Mouse (Mus musculus) E14TG2a.4 (cell line): ENCODE measurements around the gene Agxt2.
A peak's percentile ranks its signal among the peaks of the same experiment; 100 is the strongest.

Experiments
- H3K27me3 ChIP-seq: 2 replicates; pipeline ENCODE4 v1.6.1; 2014; ENCODE audit warnings: low read length, control low read depth; ENCODE audit not compliant: insufficient read depth
- H3K36me3 ChIP-seq: 2 replicates; pipeline ENCODE4 v1.6.1; 2014; ENCODE audit warnings: low read length, control low read depth; ENCODE audit not compliant: insufficient read depth
- H3K4me1 ChIP-seq: replicated peaks from 2 replicates; pipeline ENCODE4 v1.6.1; 2014; ENCODE audit warnings: low read depth, low read length, control low read depth
- H3K4me3 ChIP-seq: replicated peaks from 2 replicates; pipeline ENCODE4 v1.5.1; 2014; ENCODE audit warnings: mild to moderate bottlenecking, low read length
- H3K9me3 ChIP-seq: 2 replicates; pipeline ENCODE4 v1.6.1; 2014; ENCODE audit warnings: low read length, control low read depth
- CTCF ChIP-seq: conservative IDR thresholded peaks from 2 replicates; pipeline ENCODE4 v1.5.1; 2014; ENCODE audit warnings: low read length
- NANOG ChIP-seq: IDR thresholded peaks from 2 replicates; pipeline ENCODE4 v1.6.1; 2014; ENCODE audit warnings: borderline replicate concordance, low read length, mixed read lengths
- POU5F1 ChIP-seq: IDR thresholded peaks from 2 replicates; pipeline ENCODE4 v1.6.1; 2014; ENCODE audit warnings: low read length, borderline replicate concordance

Gene Agxt2

DNA sequence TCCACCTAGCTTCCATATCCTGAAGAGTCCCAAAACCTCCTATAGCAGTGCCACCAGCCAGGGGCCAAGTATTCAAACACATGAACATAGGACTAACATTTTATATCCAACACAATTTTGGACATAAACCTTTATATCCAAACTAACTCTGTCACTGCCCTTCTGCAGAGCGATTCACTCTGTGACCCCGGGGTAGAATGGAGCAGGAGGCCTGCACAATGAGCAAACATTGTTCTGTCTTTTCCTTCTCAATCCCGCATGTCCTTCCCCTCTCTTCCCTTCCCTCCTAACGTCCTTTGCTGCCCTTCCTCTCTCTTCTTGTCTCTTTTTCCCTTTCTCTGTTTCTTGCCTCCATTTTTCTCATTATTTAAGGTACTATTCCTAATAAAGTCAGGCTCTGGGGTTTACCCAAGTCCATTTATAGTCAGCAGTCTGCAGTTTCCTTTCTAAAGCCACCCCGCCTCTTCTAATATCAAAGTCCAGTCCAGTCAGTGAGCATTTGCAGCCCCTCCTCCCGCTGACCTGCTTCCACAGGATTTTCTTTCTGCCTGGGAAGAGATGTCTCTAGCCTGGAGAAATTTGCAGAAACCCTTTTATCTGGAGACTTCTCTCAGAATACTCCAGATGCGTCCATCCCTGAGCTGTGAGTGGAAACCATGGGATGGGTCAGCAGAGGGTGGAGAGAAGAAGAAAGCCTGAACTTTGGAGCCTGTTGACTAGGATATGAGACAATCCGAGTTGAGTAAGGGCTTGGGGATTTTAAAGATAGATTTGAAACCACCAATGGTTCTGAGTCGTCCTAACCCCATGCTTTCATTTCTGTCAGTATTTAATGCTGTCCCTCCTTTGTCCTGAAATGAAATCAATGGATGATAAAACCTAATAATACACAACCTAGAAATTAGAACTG, at the start of gene Agxt2:
Gene Agxt2 (plus strand): TSS at position 494 of the 910 bp plus-strand sequence.
- Histone ChIP-seq H3K27me3 (no peaks in the 10 kb centered on the region), H3K9me3 (peaks cover 9% of the 10 kb centered on the region), H3K36me3 (no peaks in the 10 kb centered on the region), H3K4me1 (no peaks in the 10 kb centered on the region), H3K4me3 (no peak within 1 kb of the TSS)
- TF ChIP-seq NANOG (no peak), CTCF (no peak), POU5F1 (no peak)

DNA sequence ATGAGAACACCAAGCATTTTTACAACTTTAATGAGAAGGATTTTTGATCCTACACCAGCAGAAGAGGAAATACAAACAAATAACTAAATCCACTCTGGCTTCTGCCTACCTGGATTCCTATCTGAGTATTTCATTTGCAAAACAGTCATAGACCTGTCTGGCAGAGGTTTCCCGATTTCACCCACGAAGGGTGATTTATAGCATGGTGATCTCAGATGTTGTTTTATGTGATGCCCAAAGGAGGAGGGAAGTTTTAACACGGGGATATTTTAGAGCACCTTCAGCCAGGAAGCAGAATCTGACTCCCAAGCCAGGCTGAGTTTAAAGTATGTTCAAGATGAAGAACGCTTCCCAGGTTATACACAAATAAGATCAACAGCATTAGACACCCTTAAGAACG, 46.5 kb upstream of the Agxt2 start:
- H3K4me3 ChIP-seq = no peak overlapping the region
- H3K9me3 ChIP-seq = peaks cover 5% of the 10 kb centered on the region; the same call in 1 of the 2 replicates
- no peaks in the 10 kb centered on the region for H3K27me3 ChIP-seq
- no peak for TF ChIP-seq NANOG
- TF ChIP-seq CTCF = no peak
- no peaks in the 10 kb centered on the region for H3K36me3 ChIP-seq
- H3K4me1 ChIP-seq = no peaks in the 10 kb centered on the region

DNA sequence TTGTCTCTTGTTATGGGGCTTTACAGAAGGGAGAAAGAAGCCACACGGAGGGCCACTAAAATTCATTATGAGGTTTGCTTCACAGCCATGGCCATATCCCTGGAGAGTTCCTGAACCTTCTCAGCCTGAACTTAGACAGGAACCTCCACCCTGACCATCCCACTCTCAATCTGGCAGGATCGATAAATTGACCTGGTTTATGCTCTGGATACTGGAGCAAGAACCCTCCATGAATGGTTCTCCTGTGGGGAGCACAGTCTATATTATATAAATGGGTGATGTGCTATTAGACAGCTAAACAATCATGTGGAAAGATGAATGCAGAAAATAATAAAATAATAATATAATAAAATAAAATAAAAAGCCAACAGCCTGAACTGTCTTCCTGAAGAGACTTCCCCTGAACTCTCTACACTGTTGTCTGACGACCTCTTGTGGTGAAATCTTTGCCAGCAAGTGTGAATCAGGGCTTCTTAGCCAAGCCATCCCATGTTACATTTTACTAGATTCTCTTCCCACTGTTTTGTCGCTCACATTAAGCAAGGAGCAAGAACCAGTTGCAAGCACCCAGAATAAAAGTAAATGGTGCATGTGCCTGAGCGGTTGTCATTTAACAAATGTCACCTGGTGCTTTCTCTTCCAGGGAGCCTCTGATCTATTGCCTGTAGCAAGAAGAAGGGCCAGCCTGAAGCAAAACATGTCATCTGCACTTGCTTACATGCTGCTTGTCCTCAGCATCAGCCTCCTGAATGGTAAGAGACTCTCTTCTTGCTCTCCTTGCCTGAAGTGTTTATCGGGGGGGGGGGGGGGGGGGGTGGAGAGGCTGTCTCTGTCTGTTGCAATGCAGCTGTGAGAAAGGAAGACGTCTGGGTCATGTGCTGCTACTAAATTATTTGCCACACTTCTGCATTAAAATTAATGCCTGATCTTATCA, 44.5 kb upstream of the Agxt2 start:
- H3K36me3 ChIP-seq = no peaks in the 10 kb centered on the region
- H3K9me3 ChIP-seq = no peaks in the 10 kb centered on the region
- no peaks in the 10 kb centered on the region for H3K4me1 ChIP-seq
- no peaks in the 10 kb centered on the region for H3K27me3 ChIP-seq
- no peak for TF ChIP-seq NANOG
- no peak for TF ChIP-seq POU5F1
- peak; percentile 66 for TF ChIP-seq CTCF
- no peak overlapping the region for H3K4me3 ChIP-seq

DNA sequence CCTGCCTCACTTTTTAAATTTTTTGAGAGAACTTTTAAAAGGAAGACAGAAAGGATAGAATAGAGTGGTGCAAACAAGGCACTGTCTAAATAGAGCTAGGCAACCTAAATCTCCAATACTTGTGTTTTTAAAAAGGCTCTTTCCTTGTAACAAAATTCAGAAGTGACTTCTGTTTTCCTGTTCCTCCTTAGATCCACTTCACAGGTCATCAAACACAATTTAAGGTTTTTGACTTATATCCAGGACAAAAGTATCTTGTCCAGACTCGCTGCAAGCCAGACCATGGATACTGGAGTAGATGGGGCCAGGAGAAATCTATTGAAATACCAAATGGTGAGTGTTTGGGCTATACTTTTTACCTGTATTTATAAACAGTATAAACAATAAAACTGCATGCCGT, 33.3 kb upstream of the Agxt2 start, which contains the start of gene Gm21973:
Gene Gm21973 (plus strand): TSS at position 301 of the 400 bp plus-strand sequence.
- TF ChIP-seq POU5F1 (no peak), CTCF (no peak), NANOG (no peak)

DNA sequence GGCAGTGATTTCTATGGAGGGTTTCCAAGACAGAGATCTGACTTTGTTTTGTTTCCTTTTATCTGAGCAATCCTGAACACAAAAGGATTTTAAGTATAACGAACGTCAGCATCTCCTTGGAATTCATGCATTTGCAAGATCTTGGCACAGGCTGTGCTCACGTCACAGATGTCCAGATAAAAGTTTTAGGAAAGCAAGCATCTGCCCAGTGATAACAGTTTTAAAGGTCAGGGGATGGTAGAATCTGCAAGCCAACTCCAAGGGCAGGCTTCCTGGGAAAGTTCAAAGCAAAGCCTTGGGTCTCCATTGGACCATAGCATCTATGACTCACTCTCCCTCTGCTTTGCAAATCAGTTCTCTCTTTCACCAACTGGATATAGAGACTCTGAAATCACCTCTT, 27.7 kb upstream of the Agxt2 start:
- TF ChIP-seq CTCF = no peak
- no peak for TF ChIP-seq POU5F1
- no peak for TF ChIP-seq NANOG

More for the DNA sequence above, 33.3 kb upstream of the Agxt2 start, which contains the start of gene Gm21973:
- no peaks in the 10 kb centered on the region for H3K4me1 ChIP-seq
- no peaks in the 10 kb centered on the region for H3K9me3 ChIP-seq
- no peaks in the 10 kb centered on the region for H3K27me3 ChIP-seq
- no peaks in the 10 kb centered on the region for H3K36me3 ChIP-seq
- no peak within 1 kb of the TSS for H3K4me3 ChIP-seq

DNA sequence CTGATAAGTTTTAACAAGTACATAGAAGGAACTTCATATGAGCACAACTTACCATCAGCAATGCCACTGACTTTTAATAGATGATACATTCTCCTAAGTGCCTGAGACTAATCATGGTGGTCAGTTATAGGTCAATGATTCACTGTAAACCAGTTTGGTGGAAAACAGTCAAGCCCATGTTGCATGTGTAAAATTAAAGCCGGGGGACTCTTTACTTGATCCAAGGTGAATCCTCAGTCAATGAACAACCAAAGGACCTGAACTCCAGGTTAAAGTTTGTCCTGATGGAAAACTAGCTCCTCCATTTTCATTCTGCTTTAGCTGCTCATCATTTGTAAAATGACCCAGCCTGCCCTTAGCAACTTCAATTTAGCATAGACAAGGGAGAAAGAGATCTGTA, 25.8 kb upstream of the Agxt2 start:
- Histone ChIP-seq H3K4me3 (no peak overlapping the region), H3K9me3 (no peaks in the 10 kb centered on the region), H3K4me1 (no peaks in the 10 kb centered on the region), H3K36me3 (no peaks in the 10 kb centered on the region), H3K27me3 (no peaks in the 10 kb centered on the region)
- TF ChIP-seq CTCF = no peak
- no peak for TF ChIP-seq POU5F1
- TF ChIP-seq NANOG = no peak

More for the DNA sequence above, 27.7 kb upstream of the Agxt2 start:
- Histone ChIP-seq H3K9me3 (no peaks in the 10 kb centered on the region), H3K4me3 (no peak overlapping the region), H3K27me3 (no peaks in the 10 kb centered on the region), H3K36me3 (no peaks in the 10 kb centered on the region), H3K4me1 (no peaks in the 10 kb centered on the region)

DNA sequence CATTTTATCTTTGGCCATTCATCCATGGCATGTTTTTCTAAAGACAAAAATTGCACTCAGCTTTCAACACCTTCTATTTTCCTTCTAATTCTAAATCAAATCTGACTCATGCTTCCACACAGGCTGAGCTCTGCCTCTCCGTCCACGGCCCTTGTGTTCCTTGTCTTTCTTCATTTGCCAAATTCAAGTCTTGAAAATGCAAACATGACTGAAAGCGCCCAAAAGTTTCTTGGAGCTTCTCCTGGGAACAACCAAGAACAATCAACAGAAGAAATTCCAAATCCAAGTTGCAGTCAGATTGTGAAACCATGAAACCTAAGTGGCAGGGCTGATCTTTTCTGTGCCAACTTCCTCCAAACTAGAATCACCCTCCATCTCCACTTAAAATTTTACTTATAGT, 19.7 kb upstream of the Agxt2 start:
- H3K36me3 ChIP-seq = no peaks in the 10 kb centered on the region
- no peaks in the 10 kb centered on the region for H3K9me3 ChIP-seq
- no peak overlapping the region for H3K4me3 ChIP-seq
- H3K27me3 ChIP-seq = no peaks in the 10 kb centered on the region
- H3K4me1 ChIP-seq = no peaks in the 10 kb centered on the region
- no peak for TF ChIP-seq POU5F1
- TF ChIP-seq NANOG = no peak
- TF ChIP-seq CTCF = no peak

DNA sequence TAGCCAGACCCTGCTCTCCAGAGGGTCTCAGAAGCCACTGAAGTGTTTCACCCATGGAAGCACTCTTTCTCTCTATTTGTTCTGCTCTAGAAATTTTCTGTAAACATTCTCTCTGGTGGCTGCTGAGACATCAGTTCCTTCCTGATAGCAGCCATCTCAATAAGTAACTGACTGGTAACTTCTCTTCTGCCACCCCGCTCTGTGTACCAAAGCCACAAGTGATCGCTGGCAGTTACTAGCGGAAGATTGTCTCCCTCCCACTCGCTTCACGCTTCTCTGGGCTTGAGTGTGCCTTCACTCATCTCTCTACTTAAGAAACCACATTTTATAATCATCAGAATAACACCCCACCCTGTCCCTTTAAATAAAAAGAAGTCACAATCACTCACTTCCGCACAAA, 11.3 kb upstream of the Agxt2 start:
- H3K4me3 ChIP-seq = no peak overlapping the region
- no peaks in the 10 kb centered on the region for H3K27me3 ChIP-seq
- H3K9me3 ChIP-seq = peaks cover 27% of the 10 kb centered on the region
- no peaks in the 10 kb centered on the region for H3K36me3 ChIP-seq
- no peak for TF ChIP-seq NANOG
- no peaks in the 10 kb centered on the region for H3K4me1 ChIP-seq
